Mouse (Mus musculus) liver, embryonic 12.5 days (tissue): ENCODE data around the gene Trp53tg5. TPM values are rescaled to one million over a fixed set of nuclear protein-coding genes. Genes with fewer than 3 reads are reported as not detected.

Experiments used
- ATAC-seq: fragments of 200-750 bp; cut with Nextera tagmentation; 2 replicates; pipeline ENCODE4 v1.8.0; 2017; ENCODE audit warnings: moderate number of reproducible peaks, mild to moderate bottlenecking, moderate library complexity
- H3K27ac ChIP-seq: fragments of 300-500 bp; sonication (generic); 2 replicates; pipeline ENCODE4 v1.5.1; 2016; ENCODE audit warnings: mild to moderate bottlenecking
- H3K27me3 ChIP-seq: fragments of 300-500 bp; sonication (generic); replicated peaks from 2 replicates; pipeline ENCODE4 v1.6.1; 2016; ENCODE audit warnings: mild to moderate bottlenecking, moderate library complexity
- H3K36me3 ChIP-seq: fragments of 300-500 bp; sonication (generic); 2 replicates; pipeline ENCODE4 v1.6.1; 2016; ENCODE audit warnings: mild to moderate bottlenecking, moderate library complexity
- H3K4me1 ChIP-seq: fragments of 300-500 bp; sonication (generic); 2 replicates; pipeline ENCODE4 v1.6.1; 2016
- H3K4me2 ChIP-seq: fragments of 300-500 bp; sonication (generic); 2 replicates; pipeline ENCODE4 v1.6.1; 2016; ENCODE audit warnings: mild to moderate bottlenecking, moderate library complexity
- H3K4me3 ChIP-seq: fragments of 300-500 bp; sonication (generic); 2 replicates; pipeline ENCODE4 v1.5.1; 2016; ENCODE audit warnings: mild to moderate bottlenecking, moderate library complexity
- H3K9ac ChIP-seq: fragments of 300-500 bp; sonication (generic); 2 replicates; pipeline ENCODE4 v1.6.1; 2016; ENCODE audit warnings: mild to moderate bottlenecking, moderate library complexity
- H3K9me3 ChIP-seq: fragments of 300-500 bp; sonication (generic); replicated peaks from 2 replicates; pipeline ENCODE4 v1.6.1; 2016; ENCODE audit warnings: mild to moderate bottlenecking, moderate library complexity
- WGBS: fragments of 180-500 bp; shearing (Covaris S2); methylation state at CpG from one replicate; pipeline ENCODE4 v1.1.7; 2016; ENCODE audit not compliant: insufficient replicate concordance; 5-methylcytosine and 5-hydroxymethylcytosine counted together
- polyA plus RNA-seq: library from polyadenylated mRNA; unstranded; fragments of >200 nt; fragmentation: Nextera tagmentation; extraction: Ambion mirVana; gene quantifications from 2 replicates; pipeline ENCODE4 v1.2.1, GENCODE M21; 2016

Trp53tg5 gene
- polyA plus RNA-seq, 1 experiment from 2014 or later, result not detected

DNA sequence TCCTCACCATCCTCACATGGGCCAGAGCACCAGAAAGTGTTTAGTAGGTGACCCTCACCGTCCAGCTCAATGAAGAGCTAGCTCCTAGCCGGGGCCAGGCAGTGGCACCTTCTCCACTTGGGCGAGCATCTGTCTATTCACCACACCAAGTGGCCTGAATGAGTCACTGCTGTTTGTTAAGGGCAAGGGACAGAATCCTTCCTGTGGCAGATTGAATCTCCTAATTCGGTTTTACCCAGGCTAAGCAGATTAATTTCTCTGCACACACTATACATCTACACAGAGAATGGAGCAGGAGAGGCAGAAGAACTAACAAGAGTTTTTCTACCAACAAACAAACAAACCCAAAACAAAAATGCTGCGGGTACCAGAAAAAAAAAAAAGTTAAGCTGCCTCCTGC, 46.6 kb downstream of the Trp53tg5 start:
- peaks cover 23% of the 10 kb centered on the region for H3K36me3 ChIP-seq
- no peak overlapping the region for H3K4me2 ChIP-seq
- no peak overlapping the region for H3K4me3 ChIP-seq
- no peak overlapping the region for H3K27ac ChIP-seq
- ATAC-seq, result no peak
- 54% methylated on average over 5 of the region's 5 CpGs for WGBS
- no peak overlapping the region for H3K9ac ChIP-seq
- peaks cover 9% of the 10 kb centered on the region; the same call in 1 of the 2 replicates for H3K4me1 ChIP-seq
- H3K9me3 ChIP-seq, result no peaks in the 10 kb centered on the region
- peaks cover 62% of the 10 kb centered on the region for H3K27me3 ChIP-seq

DNA sequence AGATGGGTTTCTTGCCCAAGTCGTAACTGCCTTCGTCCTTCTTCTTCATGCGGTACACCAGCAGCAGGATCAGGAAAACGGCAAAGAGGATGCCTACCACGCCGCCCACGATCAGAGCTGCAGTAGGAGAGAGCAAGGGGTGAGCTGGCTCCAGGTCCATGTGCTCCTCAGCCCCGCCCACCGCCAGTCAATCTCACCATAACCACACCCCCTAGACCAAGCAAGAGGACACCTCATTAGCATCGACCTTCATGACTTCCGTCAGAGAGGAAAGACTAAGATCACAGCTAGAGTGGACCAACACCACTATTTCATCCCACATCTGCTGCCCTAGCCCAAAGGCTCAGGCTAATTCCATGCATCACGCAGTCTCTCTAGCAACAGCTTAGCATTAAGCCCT, 47.4 kb downstream of the Trp53tg5 start:
- peaks cover 53% of the 10 kb centered on the region for H3K27me3 ChIP-seq
- H3K9ac ChIP-seq, result no peak overlapping the region
- no peak overlapping the region for H3K4me3 ChIP-seq
- ATAC-seq, result no peak
- no peaks in the 10 kb centered on the region for H3K9me3 ChIP-seq
- H3K36me3 ChIP-seq, result peaks cover 23% of the 10 kb centered on the region
- H3K4me2 ChIP-seq, result no peak overlapping the region
- peaks cover 8% of the 10 kb centered on the region; the same call in 1 of the 2 replicates for H3K4me1 ChIP-seq
- H3K27ac ChIP-seq, result no peak overlapping the region
- 10% methylated on average over 12 of the region's 12 CpGs for whole genome bisulfite sequencing

DNA sequence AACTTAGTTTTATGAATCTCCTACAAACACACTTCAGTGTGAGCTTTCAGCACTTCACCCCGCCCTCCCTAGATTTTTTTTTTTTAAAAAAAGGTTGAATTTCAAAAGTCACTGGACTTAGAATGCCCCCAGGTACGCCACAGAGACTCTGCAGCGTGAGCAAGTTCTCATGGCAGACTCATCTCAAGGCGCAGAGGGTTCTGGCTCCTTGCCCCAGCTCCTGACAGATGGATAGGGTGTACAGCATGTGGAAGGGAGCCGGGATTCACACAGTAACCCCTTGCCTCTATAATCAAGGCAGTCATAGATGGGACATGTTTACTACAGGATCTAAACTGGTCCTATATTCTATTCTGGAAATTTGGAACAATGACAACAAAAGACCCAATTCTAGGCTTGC, 48.1 kb downstream of the Trp53tg5 start:
- no peak overlapping the region for H3K4me2 ChIP-seq
- H3K4me1 ChIP-seq, result 0 out of 2 replicates have a peak, but pooled peaks cover 3% of the 10 kb centered on the region
- no peak overlapping the region for H3K27ac ChIP-seq
- no peak overlapping the region for H3K9ac ChIP-seq
- no peaks in the 10 kb centered on the region for H3K9me3 ChIP-seq
- 67% methylated on average over 5 of the region's 5 CpGs for WGBS
- no peak for ATAC-seq
- H3K36me3 ChIP-seq, result peaks cover 23% of the 10 kb centered on the region
- peaks cover 46% of the 10 kb centered on the region for H3K27me3 ChIP-seq
- H3K4me3 ChIP-seq, result no peak overlapping the region

DNA sequence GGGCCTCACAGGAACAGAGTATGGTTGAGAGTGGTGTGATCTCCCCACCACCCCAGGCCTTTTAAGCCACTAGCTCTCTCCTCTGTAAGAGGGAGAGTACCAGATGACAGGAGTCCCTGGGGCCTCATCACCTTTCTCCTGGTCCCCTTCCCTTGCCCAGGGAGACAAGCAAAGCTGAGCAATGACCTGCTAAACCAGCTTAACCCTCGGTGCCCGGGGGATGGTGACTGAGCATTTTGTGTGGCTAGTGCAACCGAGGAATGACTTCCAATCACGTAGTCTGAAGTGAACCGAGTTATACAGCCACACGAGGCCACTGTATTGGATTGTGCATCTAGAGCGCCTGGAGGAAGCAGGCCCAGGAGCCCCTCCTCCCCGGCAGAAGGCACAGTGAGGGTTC, 49.1 kb downstream of the Trp53tg5 start:
- Histone ChIP-seq H3K4me3 (no peak overlapping the region), H3K27me3 (peaks cover 39% of the 10 kb centered on the region), H3K9ac (no peak overlapping the region), H3K4me2 (no peak overlapping the region), H3K27ac (no peak overlapping the region), H3K9me3 (no peaks in the 10 kb centered on the region), H3K4me1 (0 out of 2 replicates have a peak, but pooled peaks cover 3% of the 10 kb centered on the region), H3K36me3 (peaks cover 23% of the 10 kb centered on the region)
- ATAC-seq, result no peak
- WGBS, result 77% methylated on average over 8 of the region's 8 CpGs

DNA sequence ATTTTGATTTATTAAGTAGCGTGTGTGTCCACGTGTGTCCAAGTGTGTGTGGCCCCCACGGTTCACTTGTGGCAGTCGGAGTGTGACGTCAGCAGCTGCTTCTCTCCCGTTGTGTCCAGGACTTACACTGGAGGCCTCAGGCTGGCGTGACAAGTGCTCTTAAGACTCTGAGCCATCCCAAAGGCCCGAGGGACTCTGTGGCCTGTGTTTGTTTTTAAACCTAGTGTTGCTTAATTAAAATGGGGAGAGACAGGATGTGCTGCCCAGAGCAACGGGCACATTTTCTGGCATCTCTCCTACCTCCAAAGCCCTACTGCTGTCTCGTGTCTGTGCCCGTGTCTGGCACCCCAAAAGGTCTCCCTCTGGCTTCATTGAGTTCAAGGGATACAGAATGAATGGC, 50.1 kb downstream of the Trp53tg5 start:
- Histone ChIP-seq H3K27ac (no peak overlapping the region), H3K4me1 (0 out of 2 replicates have a peak, but pooled peaks cover 3% of the 10 kb centered on the region), H3K36me3 (peaks cover 18% of the 10 kb centered on the region), H3K27me3 (peaks cover 32% of the 10 kb centered on the region), H3K9ac (no peak overlapping the region), H3K4me3 (no peak overlapping the region), H3K9me3 (no peaks in the 10 kb centered on the region), H3K4me2 (no peak overlapping the region)
- 72% methylated on average over 11 of the region's 11 CpGs for WGBS
- ATAC-seq, result no peak

DNA sequence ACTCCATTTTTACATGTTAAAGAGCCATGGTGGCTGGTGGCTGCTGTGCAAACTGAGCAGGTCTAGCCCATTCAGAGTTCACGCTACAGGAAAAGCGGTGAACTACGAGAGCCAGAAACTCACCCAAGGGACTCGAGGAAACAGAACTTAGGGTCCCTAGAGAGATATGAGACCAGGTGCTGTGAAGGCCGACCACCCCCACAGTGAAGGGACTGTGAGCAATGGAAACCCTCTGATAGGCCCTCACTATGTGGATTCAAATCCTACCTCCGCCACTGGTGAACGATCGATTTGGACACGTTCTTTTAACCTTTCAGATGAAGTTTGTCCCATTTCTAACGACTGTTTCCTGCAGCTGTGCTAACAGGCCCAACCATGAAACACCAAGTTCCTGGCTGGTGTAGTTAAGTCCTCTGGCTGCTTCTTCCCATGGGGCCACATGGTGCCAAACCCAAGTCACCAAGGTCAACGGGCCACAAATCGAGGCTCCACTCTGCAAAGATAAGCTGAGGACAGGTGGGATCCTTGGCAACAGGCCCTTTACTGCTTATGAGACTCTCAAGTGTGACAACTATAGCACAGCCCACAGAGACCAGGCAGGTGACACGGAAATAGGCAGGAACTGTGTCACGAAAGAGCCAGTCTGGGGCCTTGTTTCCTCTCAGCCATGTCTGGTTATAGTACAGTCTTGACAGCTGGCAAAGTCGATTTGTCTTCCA, 50.7 kb downstream of the Trp53tg5 start:
- H3K9me3 ChIP-seq, result no peaks in the 10 kb centered on the region
- H3K36me3 ChIP-seq, result peaks cover 15% of the 10 kb centered on the region
- H3K4me3 ChIP-seq, result no peak overlapping the region
- no peak overlapping the region for H3K4me2 ChIP-seq
- peaks cover 28% of the 10 kb centered on the region for H3K27me3 ChIP-seq
- WGBS, result 68% methylated on average over 15 of the region's 15 CpGs
- ATAC-seq, result no peak
- no peak overlapping the region for H3K27ac ChIP-seq
- H3K4me1 ChIP-seq, result no peaks in the 10 kb centered on the region
- no peak overlapping the region for H3K9ac ChIP-seq

DNA sequence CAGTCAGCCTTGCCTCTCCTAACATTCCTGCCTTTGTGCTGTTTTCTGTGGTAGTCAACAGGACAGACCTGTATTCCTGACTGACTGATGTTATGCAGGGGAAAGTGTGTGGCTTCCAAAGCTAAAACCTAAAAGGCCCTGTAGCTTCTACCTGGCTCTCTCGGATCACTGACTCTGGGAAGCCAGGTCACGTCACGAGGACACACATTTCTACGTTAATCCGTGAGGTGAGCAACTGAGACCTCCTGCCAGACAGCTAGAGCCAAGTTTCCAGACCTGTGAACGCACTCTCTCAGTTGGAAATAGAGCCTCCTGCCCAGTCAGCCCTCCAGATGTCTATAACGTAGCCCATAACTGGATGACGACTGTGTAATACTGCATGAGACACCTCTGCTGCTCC, 51.5 kb downstream of the Trp53tg5 start:
- Histone ChIP-seq H3K4me2 (no peak overlapping the region), H3K9ac (no peak overlapping the region), H3K4me1 (no peaks in the 10 kb centered on the region), H3K36me3 (peaks cover 10% of the 10 kb centered on the region), H3K9me3 (no peaks in the 10 kb centered on the region), H3K27ac (no peak overlapping the region), H3K4me3 (no peak overlapping the region), H3K27me3 (peaks cover 21% of the 10 kb centered on the region)
- ATAC-seq, result no peak
- WGBS, result 72% methylated on average over 8 of the region's 8 CpGs

DNA sequence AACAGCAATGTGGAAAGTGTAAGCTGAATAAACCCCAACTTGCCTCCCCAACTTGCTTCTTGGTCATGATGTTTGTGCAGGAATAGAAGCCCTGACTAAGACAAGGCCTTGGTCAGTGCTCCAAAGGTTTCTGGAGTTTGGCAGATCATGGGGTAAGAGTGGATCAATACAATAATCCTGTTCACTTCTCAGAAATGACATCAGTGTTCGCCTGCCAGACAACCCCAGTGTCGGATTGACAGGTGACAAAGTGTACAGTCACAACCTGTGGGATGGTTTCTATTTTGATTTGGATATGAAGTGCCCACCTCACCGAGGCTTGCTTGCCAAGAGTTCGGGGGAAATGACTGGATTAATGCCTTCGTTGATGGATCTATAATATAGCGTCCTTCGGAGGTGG, 52.2 kb downstream of the Trp53tg5 start:
- no peak for ATAC-seq
- Histone ChIP-seq H3K4me3 (no peak overlapping the region), H3K4me1 (no peaks in the 10 kb centered on the region), H3K4me2 (no peak overlapping the region), H3K9ac (no peak overlapping the region), H3K9me3 (no peaks in the 10 kb centered on the region), H3K27me3 (peaks cover 15% of the 10 kb centered on the region), H3K36me3 (peaks cover 10% of the 10 kb centered on the region), H3K27ac (no peak overlapping the region)
- 62% methylated on average over 7 of the region's 7 CpGs for WGBS

Other genes starting within 250 kb of the Trp53tg5 start
- gene Svs2, start 235.3 kb downstream of the Trp53tg5 start, polyA plus RNA-seq, result not detected in 2 replicates
- gene Svs3b, start 217.1 kb downstream of the Trp53tg5 start, polyA plus RNA-seq, result not detected in 2 replicates
- gene Svs4, start 195.3 kb downstream of the Trp53tg5 start, polyA plus RNA-seq, result not detected in 2 replicates
- gene Svs3a, start 184.5 kb downstream of the Trp53tg5 start, polyA plus RNA-seq, result not detected in 2 replicates
- gene Svs6, start 157.0 kb downstream of the Trp53tg5 start, polyA plus RNA-seq, result not detected in 2 replicates
- gene Svs5, start 141.0 kb downstream of the Trp53tg5 start, polyA plus RNA-seq, result not detected in 2 replicates
- gene Slpi, start 84.6 kb downstream of the Trp53tg5 start, polyA plus RNA-seq, result 12.1 and 14.1 TPM in 2 replicates
- gene Rbpjl, start 70.6 kb downstream of the Trp53tg5 start, polyA plus RNA-seq, result not detected in 2 replicates
- 0.28 and 0.41 TPM in 2 replicates for gene Matn4, start 68.6 kb downstream of the Trp53tg5 start, polyA plus RNA-seq
- 31.3 and 31.8 TPM in 2 replicates for gene Sdc4, start 29.8 kb downstream of the Trp53tg5 start, polyA plus RNA-seq
- gene Sys1, start 16.8 kb downstream of the Trp53tg5 start, polyA plus RNA-seq, result 36.1 and 37.9 TPM in 2 replicates
- 4.7 and 5.2 TPM in 2 replicates for gene Gm20458, start 12.8 kb downstream of the Trp53tg5 start, polyA plus RNA-seq
- 0.94 and 1.7 TPM in 2 replicates for gene Dbndd2, start 12.4 kb upstream of the Trp53tg5 start, polyA plus RNA-seq
- gene Pigt, start 23.8 kb upstream of the Trp53tg5 start, polyA plus RNA-seq, result 29.7 and 30.3 TPM in 2 replicates
- 2.1 and 3.2 TPM in 2 replicates for gene Wfdc2, start 88.7 kb upstream of the Trp53tg5 start, polyA plus RNA-seq
- not detected in 2 replicates for gene Spint3, start 99.7 kb upstream of the Trp53tg5 start, polyA plus RNA-seq
- 0.26 TPM in 1 of 2 replicates, not detected in the other for gene Wfdc6a, start 111.7 kb upstream of the Trp53tg5 start, polyA plus RNA-seq
- not detected in 2 replicates for gene Eppin, start 119.9 kb upstream of the Trp53tg5 start, polyA plus RNA-seq
- not detected in 2 replicates for gene Wfdc6b, start 139.8 kb upstream of the Trp53tg5 start, polyA plus RNA-seq
- not detected in 2 replicates for gene Wfdc8, start 139.9 kb upstream of the Trp53tg5 start, polyA plus RNA-seq
- gene Wfdc16, start 165.1 kb upstream of the Trp53tg5 start, polyA plus RNA-seq, result not detected in 2 replicates
- gene Wfdc10, start 182.3 kb upstream of the Trp53tg5 start, polyA plus RNA-seq, result not detected in 2 replicates
- not detected in 2 replicates for gene Wfdc9, start 182.9 kb upstream of the Trp53tg5 start, polyA plus RNA-seq
- not detected in 2 replicates for gene Wfdc11, start 200.4 kb upstream of the Trp53tg5 start, polyA plus RNA-seq
- gene Wfdc13, start 211.4 kb upstream of the Trp53tg5 start, polyA plus RNA-seq, result not detected in 2 replicates
- not detected in 2 replicates for gene Spint4, start 224.8 kb upstream of the Trp53tg5 start, polyA plus RNA-seq
- not detected in 2 replicates for gene Spint5, start 241.6 kb upstream of the Trp53tg5 start, polyA plus RNA-seq